Mouse (Mus musculus): Measurements from ENCODE around the gene Ptpn20. TPM values are rescaled to one million over a fixed set of nuclear protein-coding genes. Genes with fewer than 3 reads are reported as not detected.

Gene Ptpn20
- polyA plus RNA-seq (2012; rRNA removed) = 0.17 and 0.32 TPM in 2 replicates

DNA sequence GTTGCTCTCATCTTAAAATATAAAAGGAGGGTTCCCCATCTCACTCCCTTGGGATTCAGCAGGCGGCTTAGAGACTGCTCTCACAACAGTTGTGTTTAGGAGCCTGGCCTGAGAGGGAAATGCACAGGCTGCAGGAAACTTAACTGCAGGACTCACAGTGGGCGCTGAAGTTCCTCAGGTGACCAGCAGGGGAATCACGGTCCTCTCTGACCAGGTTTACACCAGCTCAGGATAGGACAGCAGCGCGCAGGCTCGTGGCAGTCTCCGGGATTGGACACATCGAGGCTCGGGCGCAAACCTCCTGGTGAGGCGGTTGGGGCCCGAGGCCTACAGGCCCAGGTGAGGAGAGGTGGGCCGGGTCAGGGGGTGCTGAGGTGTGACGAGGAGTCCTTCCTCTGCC lies at the start of gene Ptpn20:
Gene Ptpn20 (plus strand): TSS at position 257 of the 400 bp plus-strand sequence.
- Histone ChIP-seq H3K4me1 (ENCODE audit: control insufficient read depth, insufficient read depth, low read length) (no peaks in the 10 kb centered on the region), H3K4me3 (ENCODE audit: insufficient read depth, low read length) (no peak within 1 kb of the TSS), H3K27ac (ENCODE audit: insufficient read depth, low read length) (no peak within 1 kb of the TSS)
- TF ChIP-seq CTCF (IDR thresholded peaks at IDR 0.05; ENCODE audit: extremely low read depth, insufficient read depth, low read length) = 0 out of 2 replicates have a peak, but pooled peaks have one; percentile 8
- TF ChIP-seq POLR2A (IDR thresholded peaks at IDR 0.05; ENCODE audit: extremely low read depth, insufficient read depth, low read length) = no peak

DNA sequence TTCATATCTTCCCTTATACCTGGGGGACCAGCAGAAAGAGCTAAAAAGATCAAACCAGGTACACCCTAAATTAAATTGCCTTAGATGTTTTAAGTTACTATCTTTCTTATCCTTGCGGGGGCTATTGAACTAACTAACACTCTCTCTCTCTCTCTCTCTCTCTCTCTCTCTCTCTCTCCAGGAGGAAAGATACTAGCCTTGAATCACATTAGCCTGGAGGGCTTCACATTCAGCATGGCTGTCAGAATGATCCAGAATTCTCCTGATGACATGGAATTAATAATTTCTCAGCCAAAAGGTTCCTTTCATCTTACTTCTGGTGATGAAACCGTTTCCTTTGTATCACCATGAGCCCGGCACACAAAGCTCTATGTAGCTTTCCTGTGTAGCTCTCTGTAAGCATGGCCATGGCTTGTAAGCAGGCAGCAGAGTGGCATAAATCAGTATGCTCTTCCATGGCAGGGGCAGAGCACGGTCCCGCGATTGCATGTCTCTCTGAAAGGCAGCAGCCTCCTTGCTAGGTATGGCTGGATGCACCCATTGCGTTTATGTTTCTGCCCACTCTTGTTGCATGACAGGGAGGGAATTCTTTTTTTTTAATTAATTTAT lies 49.3 kb upstream of the Ptpn20 start:
- Histone ChIP-seq H3K4me1 (ENCODE audit: control insufficient read depth, insufficient read depth, low read length) (peaks cover 2% of the 10 kb centered on the region), H3K4me3 (ENCODE audit: insufficient read depth, low read length) (no peak overlapping the region), H3K27ac (ENCODE audit: insufficient read depth, low read length) (no peak overlapping the region)
- TF ChIP-seq POLR2A (IDR thresholded peaks at IDR 0.05; ENCODE audit: extremely low read depth, insufficient read depth, low read length) = no peak
- TF ChIP-seq CTCF (IDR thresholded peaks at IDR 0.05; ENCODE audit: extremely low read depth, insufficient read depth, low read length) = no peak

DNA sequence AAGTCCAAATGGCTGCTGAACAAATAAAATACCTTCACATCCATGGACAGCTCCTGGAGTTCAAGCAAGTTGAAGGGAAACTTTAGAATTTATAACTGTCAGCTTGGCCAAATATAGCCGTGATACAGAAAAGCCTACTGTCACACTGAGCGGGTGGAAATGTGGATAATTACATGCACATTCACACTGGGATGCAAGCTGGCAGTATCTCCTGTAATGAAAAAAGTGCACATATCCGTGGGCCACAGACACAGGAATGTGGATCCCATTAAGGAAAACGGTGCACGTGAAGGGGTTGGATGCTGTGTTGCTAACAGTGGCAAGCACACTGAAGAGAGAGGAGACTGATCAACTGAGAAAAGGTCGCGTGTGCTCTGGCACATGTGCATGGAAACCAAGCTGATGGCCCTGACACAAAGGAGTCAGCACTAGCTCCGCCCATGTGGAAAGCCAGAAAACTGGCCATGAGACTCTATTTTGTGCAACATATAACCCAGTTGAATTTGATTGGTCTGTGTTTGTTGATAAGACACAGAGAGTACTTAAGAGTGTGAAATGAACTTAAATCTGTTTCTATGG lies 43.4 kb upstream of the Ptpn20 start:
- Histone ChIP-seq H3K27ac (ENCODE audit: insufficient read depth, low read length) (peak overlapping the region; percentile 51; the same call in 1 of the 2 replicates), H3K4me1 (ENCODE audit: control insufficient read depth, insufficient read depth, low read length) (peaks cover 21% of the 10 kb centered on the region), H3K4me3 (ENCODE audit: insufficient read depth, low read length) (no peak overlapping the region)
- TF ChIP-seq POLR2A (IDR thresholded peaks at IDR 0.05; ENCODE audit: extremely low read depth, insufficient read depth, low read length) = no peak
- no peak for TF ChIP-seq CTCF (IDR thresholded peaks at IDR 0.05; ENCODE audit: extremely low read depth, insufficient read depth, low read length)

DNA sequence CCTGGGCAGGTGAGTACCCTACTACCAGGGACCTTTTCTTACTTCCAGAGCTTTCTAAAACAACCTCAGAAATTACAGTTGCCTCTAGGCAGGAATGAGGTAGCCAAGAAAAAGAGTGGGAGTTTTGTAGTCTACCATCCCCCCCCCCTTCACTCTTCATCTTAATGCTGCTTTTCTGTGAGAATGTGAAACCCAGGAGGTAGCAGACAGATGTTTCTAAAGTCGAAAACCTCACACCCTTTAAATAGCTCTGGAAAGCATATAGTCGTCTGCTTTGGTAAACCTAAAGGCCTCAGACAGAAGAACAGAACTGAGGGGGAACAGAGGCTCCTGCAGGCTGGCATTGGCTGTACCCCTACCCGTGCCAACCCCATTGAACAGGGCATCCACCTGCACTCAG lies 40.4 kb upstream of the Ptpn20 start:
- Histone ChIP-seq H3K4me3 (ENCODE audit: insufficient read depth, low read length) (no peak overlapping the region), H3K4me1 (ENCODE audit: control insufficient read depth, insufficient read depth, low read length) (peaks cover 21% of the 10 kb centered on the region), H3K27ac (ENCODE audit: insufficient read depth, low read length) (peak overlapping the region; percentile 70)
- no peak for TF ChIP-seq POLR2A (IDR thresholded peaks at IDR 0.05; ENCODE audit: extremely low read depth, insufficient read depth, low read length)
- no peak for TF ChIP-seq CTCF (IDR thresholded peaks at IDR 0.05; ENCODE audit: extremely low read depth, insufficient read depth, low read length)

DNA sequence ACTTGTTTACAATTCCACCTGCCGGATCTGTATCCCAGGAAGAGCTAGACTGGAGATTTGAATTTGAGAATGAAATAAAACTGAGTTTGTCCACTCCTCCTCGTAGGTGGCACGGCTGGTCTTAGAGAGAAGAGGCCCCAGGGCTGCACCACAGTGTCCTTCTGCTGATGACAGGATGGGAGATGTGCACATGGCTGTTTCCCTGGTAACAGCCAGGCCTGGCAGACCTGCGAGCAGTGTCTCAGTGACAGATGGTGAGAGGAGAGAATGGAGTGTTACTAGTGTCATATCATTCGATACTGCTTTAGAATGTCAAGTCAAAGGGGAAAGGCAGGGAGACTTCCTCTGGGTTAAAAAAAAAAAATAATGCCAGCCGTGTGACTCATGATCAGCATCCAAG lies 39.2 kb upstream of the Ptpn20 start:
- no peak overlapping the region for H3K27ac ChIP-seq (ENCODE audit: insufficient read depth, low read length)
- peaks cover 18% of the 10 kb centered on the region for H3K4me1 ChIP-seq (ENCODE audit: control insufficient read depth, insufficient read depth, low read length)
- H3K4me3 ChIP-seq (ENCODE audit: insufficient read depth, low read length) = no peak overlapping the region
- no peak for TF ChIP-seq CTCF (IDR thresholded peaks at IDR 0.05; ENCODE audit: extremely low read depth, insufficient read depth, low read length)
- TF ChIP-seq POLR2A (IDR thresholded peaks at IDR 0.05; ENCODE audit: extremely low read depth, insufficient read depth, low read length) = no peak

DNA sequence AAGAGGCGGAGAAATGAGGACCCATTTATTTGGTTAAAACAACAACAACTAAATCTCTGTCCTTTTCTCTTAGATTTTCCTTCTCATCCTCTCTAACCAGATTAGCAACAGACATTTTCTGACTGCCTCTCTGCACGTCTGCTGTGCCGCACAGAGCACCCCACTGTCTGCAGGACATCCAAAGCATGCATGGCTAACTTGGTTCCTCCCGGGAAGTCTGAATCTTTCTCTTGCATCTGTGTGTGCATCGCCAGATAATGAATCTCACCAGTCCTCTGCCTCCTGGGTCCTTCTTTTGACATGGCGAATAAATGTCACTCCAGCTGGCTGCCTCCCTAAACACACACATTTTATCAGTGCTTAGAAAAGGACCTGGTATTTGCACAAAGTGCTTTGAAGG lies 18.3 kb upstream of the Ptpn20 start:
- Histone ChIP-seq H3K4me1 (ENCODE audit: control insufficient read depth, insufficient read depth, low read length) (no peaks in the 10 kb centered on the region), H3K4me3 (ENCODE audit: insufficient read depth, low read length) (no peak overlapping the region), H3K27ac (ENCODE audit: insufficient read depth, low read length) (no peak overlapping the region)
- no peak for TF ChIP-seq POLR2A (IDR thresholded peaks at IDR 0.05; ENCODE audit: extremely low read depth, insufficient read depth, low read length)
- no peak for TF ChIP-seq CTCF (IDR thresholded peaks at IDR 0.05; ENCODE audit: extremely low read depth, insufficient read depth, low read length)

DNA sequence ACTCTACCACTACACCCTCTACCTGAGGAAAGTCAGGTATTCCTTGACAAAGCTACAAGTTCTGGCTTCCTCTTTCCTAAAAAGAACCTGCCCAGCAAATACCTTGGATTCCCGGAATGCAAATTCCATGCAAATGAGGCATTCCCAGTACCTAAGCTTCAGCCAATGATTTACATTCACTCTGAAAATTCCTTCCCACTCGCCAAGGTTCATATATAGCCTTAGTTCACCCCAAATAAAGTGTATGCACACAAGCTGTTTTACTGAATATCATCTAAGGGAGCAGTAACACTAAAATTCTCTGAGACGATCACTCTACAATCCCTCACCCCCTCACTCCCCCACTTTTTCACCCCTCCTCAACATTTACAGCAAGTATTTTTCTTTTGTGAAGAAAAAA lies 15.4 kb upstream of the Ptpn20 start:
- TF ChIP-seq POLR2A (IDR thresholded peaks at IDR 0.05; ENCODE audit: extremely low read depth, insufficient read depth, low read length) = no peak
- TF ChIP-seq CTCF (IDR thresholded peaks at IDR 0.05; ENCODE audit: extremely low read depth, insufficient read depth, low read length) = no peak
- no peak overlapping the region for H3K27ac ChIP-seq (ENCODE audit: insufficient read depth, low read length)
- H3K4me1 ChIP-seq (ENCODE audit: control insufficient read depth, insufficient read depth, low read length) = no peaks in the 10 kb centered on the region
- no peak overlapping the region for H3K4me3 ChIP-seq (ENCODE audit: insufficient read depth, low read length)

DNA sequence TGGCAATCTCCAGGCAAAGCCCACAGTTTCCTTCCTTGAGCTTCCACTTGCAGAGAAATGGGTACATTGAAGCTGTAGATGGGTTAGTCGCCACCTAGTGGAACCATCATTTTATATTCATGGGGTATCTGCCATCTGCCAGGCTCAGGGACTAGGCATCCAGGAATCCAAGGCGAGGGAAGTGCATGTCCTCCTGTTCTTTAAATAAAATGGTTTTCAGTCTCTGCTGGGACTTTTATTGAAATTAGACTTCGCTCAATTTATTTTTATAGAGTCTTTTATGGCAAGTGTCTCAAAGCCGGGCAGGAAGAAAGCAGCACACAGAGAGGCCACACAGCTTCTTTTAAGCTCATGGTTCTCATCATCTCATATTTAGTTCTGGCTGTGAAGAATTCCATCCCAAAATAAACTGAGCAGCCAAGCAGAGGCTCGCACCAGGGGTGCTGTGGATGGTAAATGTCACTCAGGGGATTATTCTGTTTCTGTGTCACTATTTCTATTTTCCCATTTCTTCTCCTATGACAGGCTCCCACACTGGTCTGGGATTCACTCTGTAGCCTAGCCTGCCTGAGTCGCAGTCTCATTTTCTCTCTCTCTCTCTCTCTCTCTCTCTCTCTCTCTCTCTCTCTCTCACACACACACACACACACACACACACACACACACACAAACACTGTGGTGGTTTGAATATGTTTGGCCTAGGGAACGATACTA lies 9.1 kb upstream of the Ptpn20 start:
- Histone ChIP-seq H3K4me3 (ENCODE audit: insufficient read depth, low read length) (no peak overlapping the region), H3K27ac (ENCODE audit: insufficient read depth, low read length) (no peak overlapping the region), H3K4me1 (ENCODE audit: control insufficient read depth, insufficient read depth, low read length) (no peaks in the 10 kb centered on the region)
- TF ChIP-seq POLR2A (IDR thresholded peaks at IDR 0.05; ENCODE audit: extremely low read depth, insufficient read depth, low read length) (no peak), CTCF (IDR thresholded peaks at IDR 0.05; ENCODE audit: extremely low read depth, insufficient read depth, low read length) (peak; percentile 34; the same call in 1 of the 2 replicates)

DNA sequence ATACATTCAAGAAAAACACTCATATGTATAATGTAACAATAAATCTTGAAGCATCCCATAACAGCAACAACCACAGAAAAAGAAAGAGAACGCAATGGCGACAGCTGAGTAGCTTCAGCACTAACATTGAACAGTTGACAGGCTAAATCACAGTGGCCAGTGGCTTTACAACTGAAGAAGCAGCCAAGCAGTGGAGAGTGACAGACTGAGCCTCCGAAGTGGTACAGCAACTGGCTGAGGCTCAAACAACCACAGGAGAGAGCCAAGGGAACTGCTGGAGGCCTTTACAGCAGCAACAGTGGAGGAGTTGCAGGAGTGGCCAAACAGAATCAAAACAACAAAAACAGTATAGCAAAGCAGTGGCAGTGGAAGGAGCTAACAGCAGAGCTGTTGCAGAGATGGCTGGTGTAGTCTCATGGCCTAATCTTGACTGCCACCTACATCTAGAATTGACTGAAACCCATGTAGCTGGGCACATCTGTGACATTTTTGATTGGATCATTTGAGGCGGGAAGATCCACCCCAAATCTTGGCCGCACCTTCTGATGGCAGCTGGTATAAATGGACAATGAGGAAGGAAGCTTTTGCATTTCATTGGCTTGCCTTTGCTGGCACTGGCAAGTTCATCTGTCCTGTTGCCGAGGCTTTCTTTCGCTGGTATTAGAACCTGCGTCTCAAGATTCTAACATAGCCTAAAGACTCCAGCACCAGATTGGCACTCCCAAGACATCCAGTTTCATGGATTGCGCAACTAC lies 9.5 kb downstream of the Ptpn20 start:
- TF ChIP-seq CTCF (IDR thresholded peaks at IDR 0.05; ENCODE audit: extremely low read depth, insufficient read depth, low read length) = no peak
- H3K27ac ChIP-seq (ENCODE audit: insufficient read depth, low read length) = no peak overlapping the region
- H3K4me1 ChIP-seq (ENCODE audit: control insufficient read depth, insufficient read depth, low read length) = no peaks in the 10 kb centered on the region
- no peak overlapping the region for H3K4me3 ChIP-seq (ENCODE audit: insufficient read depth, low read length)

All from cortical plate, adult 2 months (tissue).